Mouse (Mus musculus): Measurements from ENCODE around the gene Kcnn3.
A peak's percentile ranks its signal among the peaks of the same experiment; 100 is the strongest.

Gene Kcnn3

GRCm38 (mm10) chr3:89667131-89667530 is 147.2 kb downstream of the Kcnn3 start:
- no peak for DNase-seq (ENCODE audit: low spot score in 2 of 2)

GRCm38 (mm10) chr3:89671334-89671733 is 151.4 kb downstream of the Kcnn3 start:
- no peak for DNase-seq (ENCODE audit: low spot score in 2 of 2)

GRCm38 (mm10) chr3:89672573-89673317 is 152.8 kb downstream of the Kcnn3 start:
- DNase-seq (ENCODE audit: low spot score in 2 of 2) = no peak

GRCm38 (mm10) chr3:89677617-89678016 is 157.7 kb downstream of the Kcnn3 start:
- DNase-seq (ENCODE audit: low spot score in 2 of 2) = no peak

- DNase-seq (ENCODE audit: low spot score in 2 of 2) = no peak
These were observed 166.1 kb downstream of the Kcnn3 start for GRCm38 (mm10) chr3:89686031-89686430.

- DNase-seq (ENCODE audit: low spot score in 2 of 2) = peak; percentile 76 to 92
These were observed 169.0 kb downstream of the Kcnn3 start for GRCm38 (mm10) chr3:89688694-89689581.

GRCm38 (mm10) chr3:89691776-89692175 is 171.8 kb downstream of the Kcnn3 start:
- DNase-seq (ENCODE audit: low spot score in 2 of 2) = no peak

- DNase-seq (ENCODE audit: low spot score in 2 of 2) = no peak
These were observed 176.3 kb downstream of the Kcnn3 start for GRCm38 (mm10) chr3:89696152-89696821.

GRCm38 (mm10) chr3:89698958-89699357 is 179.0 kb downstream of the Kcnn3 start:
- no peak for DNase-seq (ENCODE audit: low spot score in 2 of 2)

- DNase-seq (ENCODE audit: low spot score in 2 of 2) = no peak
These were observed 180.5 kb downstream of the Kcnn3 start for GRCm38 (mm10) chr3:89700461-89700860.

- no peak for DNase-seq (ENCODE audit: low spot score in 2 of 2)
These were observed 183.6 kb downstream of the Kcnn3 start for GRCm38 (mm10) chr3:89703596-89703995.

- DNase-seq (ENCODE audit: low spot score in 2 of 2) = no peak
These were observed 184.1 kb downstream of the Kcnn3 start for GRCm38 (mm10) chr3:89704064-89704463.

GRCm38 (mm10) chr3:89714359-89715206 is 194.6 kb downstream of the Kcnn3 start, which contains the start of gene Adar:
Gene Adar (plus strand): TSS chr3:89715022.
- DNase-seq (ENCODE audit: low spot score in 2 of 2) = peak; percentile 64 to 75

- DNase-seq (ENCODE audit: low spot score in 2 of 2) = peak in 1 of 2 experiments; percentile 28
These were observed 195.4 kb downstream of the Kcnn3 start for GRCm38 (mm10) chr3:89715207-89715966.

GRCm38 (mm10) chr3:89715967-89716256 is 195.9 kb downstream of the Kcnn3 start:
- DNase-seq (ENCODE audit: low spot score in 2 of 2) = no peak

- DNase-seq (ENCODE audit: low spot score in 2 of 2) = no peak
These were observed 202.1 kb downstream of the Kcnn3 start for GRCm38 (mm10) chr3:89722032-89722431.

- no peak for DNase-seq (ENCODE audit: low spot score in 2 of 2)
These were observed 203.6 kb downstream of the Kcnn3 start for GRCm38 (mm10) chr3:89723400-89724084.
